Mouse (Mus musculus): ENCODE measurements at regions not wholly inside any gene's neighbourhood (a gene's known extent, or its start where the extent isn't known, plus 50 kb on each side); places are given as distances from the start of the nearest gene placed in this dataset.

- Histone ChIP-seq H3K4me1 (ENCODE audit: control insufficient read depth, insufficient read depth, low read length) (no peaks in the 10 kb centered on the region), H3K27me3 (ENCODE audit: control insufficient read depth, insufficient read depth, low read length) (no peaks in the 10 kb centered on the region), H3K79me2 (ENCODE audit: control insufficient read depth, insufficient read depth, low read length) (no peaks in the 10 kb centered on the region), H3K9ac (ENCODE audit: low read depth, low read length) (no peak overlapping the region), H3K27ac (replicated peaks; ENCODE audit: insufficient read depth, low read depth, low read length) (no peak overlapping the region), H3K4me3 (ENCODE audit: insufficient read depth, low read depth, low read length) (no peak overlapping the region), H3K36me3 (ENCODE audit: control insufficient read depth, insufficient read depth, low read length) (no peaks in the 10 kb centered on the region)
- TF ChIP-seq CTCF (IDR thresholded peaks at IDR 0.05; ENCODE audit: low read depth, low read length) (no peak), POLR2A (IDR thresholded peaks at IDR 0.05; ENCODE audit: extremely low read depth, insufficient read depth, low read length) (no peak)
- DNase-seq (ENCODE audit: extremely low read depth, low read depth, low spot score), result no peak
- 63% methylated on average over 4 of the region's 4 CpGs for WGBS
Measured at GRCm38 (mm10) chr2:174878979-174879378, 118.6 kb downstream of the Edn3 start.

GRCm38 (mm10) chr2:174880659-174881058, 120.2 kb downstream of the Edn3 start:
- no peak overlapping the region for H3K9ac ChIP-seq (ENCODE audit: low read depth, low read length)
- no peaks in the 10 kb centered on the region for H3K27me3 ChIP-seq (ENCODE audit: control insufficient read depth, insufficient read depth, low read length)
- no peak for TF ChIP-seq POLR2A (IDR thresholded peaks at IDR 0.05; ENCODE audit: extremely low read depth, insufficient read depth, low read length)
- TF ChIP-seq CTCF (IDR thresholded peaks at IDR 0.05; ENCODE audit: low read depth, low read length), result no peak
- no peaks in the 10 kb centered on the region for H3K79me2 ChIP-seq (ENCODE audit: control insufficient read depth, insufficient read depth, low read length)
- no peak overlapping the region for H3K4me3 ChIP-seq (ENCODE audit: insufficient read depth, low read depth, low read length)
- no peak for DNase-seq (ENCODE audit: extremely low read depth, low read depth, low spot score)
- H3K36me3 ChIP-seq (ENCODE audit: control insufficient read depth, insufficient read depth, low read length), result no peaks in the 10 kb centered on the region
- H3K4me1 ChIP-seq (ENCODE audit: control insufficient read depth, insufficient read depth, low read length), result no peaks in the 10 kb centered on the region
- WGBS, result 88% methylated on average over 13 of the region's 13 CpGs
- no peak overlapping the region for H3K27ac ChIP-seq (replicated peaks; ENCODE audit: insufficient read depth, low read depth, low read length)

GRCm38 (mm10) chr2:174884232-174885225, 124.1 kb downstream of the Edn3 start:
- no peaks in the 10 kb centered on the region for H3K4me1 ChIP-seq (ENCODE audit: control insufficient read depth, insufficient read depth, low read length)
- no peak for DNase-seq (ENCODE audit: extremely low read depth, low read depth, low spot score)
- WGBS, result 79% methylated on average over 19 of the region's 19 CpGs
- H3K9ac ChIP-seq (ENCODE audit: low read depth, low read length), result no peak overlapping the region
- no peaks in the 10 kb centered on the region for H3K27me3 ChIP-seq (ENCODE audit: control insufficient read depth, insufficient read depth, low read length)
- no peaks in the 10 kb centered on the region for H3K36me3 ChIP-seq (ENCODE audit: control insufficient read depth, insufficient read depth, low read length)
- TF ChIP-seq CTCF (IDR thresholded peaks at IDR 0.05; ENCODE audit: low read depth, low read length), result no peak
- TF ChIP-seq POLR2A (IDR thresholded peaks at IDR 0.05; ENCODE audit: extremely low read depth, insufficient read depth, low read length), result no peak
- no peak overlapping the region for H3K27ac ChIP-seq (replicated peaks; ENCODE audit: insufficient read depth, low read depth, low read length)
- H3K79me2 ChIP-seq (ENCODE audit: control insufficient read depth, insufficient read depth, low read length), result no peaks in the 10 kb centered on the region
- H3K4me3 ChIP-seq (ENCODE audit: insufficient read depth, low read depth, low read length), result no peak overlapping the region

GRCm38 (mm10) chr2:174892658-174893057, 117.4 kb upstream of the Gm14444 start:
- 72% methylated on average over 7 of the region's 7 CpGs for WGBS
- DNase-seq (ENCODE audit: extremely low read depth, low read depth, low spot score), result no peak
- no peaks in the 10 kb centered on the region for H3K27me3 ChIP-seq (ENCODE audit: control insufficient read depth, insufficient read depth, low read length)
- H3K4me3 ChIP-seq (ENCODE audit: insufficient read depth, low read depth, low read length), result no peak overlapping the region
- H3K36me3 ChIP-seq (ENCODE audit: control insufficient read depth, insufficient read depth, low read length), result no peaks in the 10 kb centered on the region
- no peak overlapping the region for H3K27ac ChIP-seq (replicated peaks; ENCODE audit: insufficient read depth, low read depth, low read length)
- H3K79me2 ChIP-seq (ENCODE audit: control insufficient read depth, insufficient read depth, low read length), result no peaks in the 10 kb centered on the region
- H3K9ac ChIP-seq (ENCODE audit: low read depth, low read length), result no peak overlapping the region
- H3K4me1 ChIP-seq (ENCODE audit: control insufficient read depth, insufficient read depth, low read length), result no peaks in the 10 kb centered on the region
- no peak for TF ChIP-seq POLR2A (IDR thresholded peaks at IDR 0.05; ENCODE audit: extremely low read depth, insufficient read depth, low read length)
- no peak for TF ChIP-seq CTCF (IDR thresholded peaks at IDR 0.05; ENCODE audit: low read depth, low read length)

GRCm38 (mm10) chr2:174897424-174897823, 112.6 kb upstream of the Gm14444 start:
- Histone ChIP-seq H3K9ac (ENCODE audit: low read depth, low read length) (no peak overlapping the region), H3K27ac (replicated peaks; ENCODE audit: insufficient read depth, low read depth, low read length) (no peak overlapping the region), H3K4me3 (ENCODE audit: insufficient read depth, low read depth, low read length) (no peak overlapping the region), H3K27me3 (ENCODE audit: control insufficient read depth, insufficient read depth, low read length) (no peaks in the 10 kb centered on the region), H3K79me2 (ENCODE audit: control insufficient read depth, insufficient read depth, low read length) (no peaks in the 10 kb centered on the region), H3K4me1 (ENCODE audit: control insufficient read depth, insufficient read depth, low read length) (no peaks in the 10 kb centered on the region), H3K36me3 (ENCODE audit: control insufficient read depth, insufficient read depth, low read length) (no peaks in the 10 kb centered on the region)
- TF ChIP-seq POLR2A (IDR thresholded peaks at IDR 0.05; ENCODE audit: extremely low read depth, insufficient read depth, low read length), result no peak
- TF ChIP-seq CTCF (IDR thresholded peaks at IDR 0.05; ENCODE audit: low read depth, low read length), result no peak
- DNase-seq (ENCODE audit: extremely low read depth, low read depth, low spot score), result no peak
- WGBS, result 29% methylated on average over 8 of the region's 8 CpGs
